21 mouse cellular contexts compared by ENCODE assay signal in genomic region chr6:87203065-87203464, GRCm38 (mm10).
"Had no signal": no experiment of that assay in that cellular context is flagged by ENCODE, and none has a peak within 500 bp of the region (broad histone marks: within the 10 kb centered on the region; RNA-seq: fewer than 3 reads in every experiment).

No protein-coding gene starts in this region.

- H3K4me2 ChIP-seq: liver, embryonic 11.5 days; lung, embryonic 14.5 days; midbrain, embryonic 12.5 days; midbrain, embryonic 15.5 days; neural tube, embryonic 12.5 days; neural tube, embryonic 15.5 days; stomach, embryonic 15.5 days had no signal

- H3K27me3 ChIP-seq: midbrain, embryonic 12.5 days; midbrain, embryonic 15.5 days; neural tube, embryonic 12.5 days; neural tube, embryonic 15.5 days; stomach, embryonic 15.5 days had no signal

- H3K4me1 ChIP-seq: midbrain, embryonic 12.5 days; neural tube, embryonic 12.5 days had no signal

- H3K27ac ChIP-seq: layer of hippocampus, adult 2 months; liver, embryonic 14.5 days; macrophage; midbrain, embryonic 12.5 days; midbrain, embryonic 15.5 days; neural tube, embryonic 12.5 days; neural tube, embryonic 15.5 days; stomach, embryonic 15.5 days had no signal

- H3K36me3 ChIP-seq: midbrain, embryonic 12.5 days; midbrain, embryonic 15.5 days; neural tube, embryonic 12.5 days; neural tube, embryonic 15.5 days; stomach, embryonic 15.5 days had no signal

- ATAC-seq: liver, postnatal 0 days; lung, postnatal 0 days; midbrain, embryonic 15.5 days had no signal

- H3K9ac ChIP-seq: liver, embryonic 14.5 days; liver, postnatal 0 days; lung, embryonic 14.5 days; midbrain, embryonic 12.5 days; midbrain, embryonic 15.5 days; neural tube, embryonic 12.5 days; neural tube, embryonic 15.5 days; stomach, embryonic 15.5 days had no signal

- DNase-seq: kidney, adult 18-20 months; kidney, adult 9 months; kidney, postnatal 14 days; kidney, postnatal 4 days; layer of hippocampus, adult 9-11 months; liver, postnatal 0 days; lung, embryonic 14.5 days; right cerebral cortex, adult 18-20 months; right cerebral cortex, postnatal 14 days; right cerebral cortex, postnatal 4 days; thymus, postnatal 25 days had no signal

- H3K9me3 ChIP-seq: midbrain, embryonic 12.5 days; midbrain, embryonic 15.5 days; neural tube, embryonic 12.5 days; neural tube, embryonic 15.5 days; stomach, embryonic 15.5 days had no signal

- H3K4me3 ChIP-seq: layer of hippocampus, adult 2 months; midbrain, embryonic 12.5 days; midbrain, embryonic 15.5 days; neural tube, embryonic 12.5 days; neural tube, embryonic 15.5 days; stomach, embryonic 15.5 days had no signal
